Mouse (Mus musculus) layer of hippocampus, postnatal 25 days (tissue): ENCODE data around the gene Stfa1. TPM values are rescaled to one million over a fixed set of nuclear protein-coding genes. Genes with fewer than 3 reads are reported as not detected.
"Not testable (repeated sequence)": the region's sequence is repeated elsewhere in the genome, so short reads cannot be mapped to it uniquely, and the experiment has no call there.

Experiments used
- DNase-seq, 2 experiments: peaks; one replicate each; pipeline ENCODE4 v3.0.0; 2022; ENCODE audit warnings: mixed read lengths in 2 of 2, low spot score in 1 of 2; ENCODE audit errors: extremely low spot score in 1 of 2
- total RNA-seq, 2 experiments: library from RNA; stranded (reverse); gene quantifications; 2 replicates each; pipeline ENCODE4 v1.2.3; 2021

The Stfa1 gene
- not detected for total RNA-seq

DNA sequence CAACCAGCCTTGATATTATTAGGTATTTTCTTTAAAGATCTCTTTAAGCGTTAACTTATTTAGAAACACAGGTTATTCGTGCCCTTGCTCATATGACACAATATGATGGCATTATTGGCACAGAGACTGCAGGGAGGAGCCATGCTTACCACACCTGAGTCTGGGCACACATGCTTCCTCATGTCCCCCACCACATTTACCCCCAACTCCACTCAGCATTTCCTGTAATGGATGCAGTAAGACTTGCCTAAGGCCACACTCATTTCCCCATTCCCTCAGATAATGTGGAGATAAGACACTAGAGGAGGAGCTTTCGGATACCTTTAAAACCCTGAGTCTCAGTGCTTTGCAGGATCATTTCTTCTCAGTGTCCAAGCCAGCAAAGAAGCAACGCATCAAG lies at the start of gene Stfa1:
Stfa1 (plus strand) TSS at position 156 of the 400 bp plus-strand sequence.
- DNase-seq: not testable (repeated sequence)

- not testable (repeated sequence) for DNase-seq
Observed at GRCm38 (mm10) chr16:36260585-36260984, 16.2 kb upstream of the Stfa1 start.

GRCm38 (mm10) chr16:36289140-36289539 lies 12.4 kb downstream of the Stfa1 start:
- DNase-seq: no peak

DNA sequence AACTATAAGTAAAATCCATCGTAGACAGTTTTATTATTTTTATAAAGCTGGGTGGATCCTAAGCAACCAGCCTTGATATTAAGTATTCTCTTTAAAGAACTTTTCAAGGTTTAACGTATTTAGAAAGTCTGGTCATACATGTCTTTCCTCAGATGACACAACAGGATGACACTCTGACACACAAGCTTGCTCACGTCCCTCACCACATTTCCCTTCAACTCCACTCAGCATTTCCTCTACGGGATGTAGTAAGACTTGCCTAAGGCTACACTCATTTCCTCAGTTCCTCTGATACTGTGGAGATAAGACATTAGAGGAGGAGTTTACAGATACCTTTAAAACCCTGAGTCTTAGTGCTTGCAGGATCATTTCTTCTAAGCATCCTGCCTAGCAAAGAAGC lies 30.9 kb downstream of the Stfa1 start:
- no peak for DNase-seq

- not testable (repeated sequence) for DNase-seq
Observed at GRCm38 (mm10) chr16:36316111-36316510, 39.4 kb downstream of the Stfa1 start.

GRCm38 (mm10) chr16:36319286-36319685 lies 42.5 kb downstream of the Stfa1 start:
- DNase-seq: no peak

- DNase-seq: no peak
Observed at GRCm38 (mm10) chr16:36334232-36334631, 57.5 kb downstream of the Stfa1 start, which contains the start of gene BC117090. BC117090 (minus strand) TSS chr16:36334332.

Other genes with a start within 250 kb of the Stfa1 start
- gene Wdr5b, start 235.8 kb upstream of the Stfa1 start, total RNA-seq: 1 to 10 TPM; 5.0 to 5.2 TPM
- gene Fam162a, start 205.4 kb upstream of the Stfa1 start, total RNA-seq: 10 to 100 TPM; 83.0 to 93.8 TPM
- 10 to 100 TPM; 22.6 to 25.0 TPM for gene Ccdc58, start 205.3 kb upstream of the Stfa1 start, total RNA-seq
- not detected for gene Csta1, start 145.7 kb upstream of the Stfa1 start, total RNA-seq
- gene Stfa2l1, start 120.1 kb upstream of the Stfa1 start, total RNA-seq: not detected
- gene Gm5483, start 92.7 kb upstream of the Stfa1 start, total RNA-seq: not detected
- not detected for gene Gm5416, start 66.5 kb upstream of the Stfa1 start, total RNA-seq
- not detected for gene 2010005H15Rik, start 55.5 kb upstream of the Stfa1 start, total RNA-seq
- not detected for gene BC117090, start 57.4 kb downstream of the Stfa1 start, total RNA-seq
- not detected for gene BC100530, start 90.8 kb downstream of the Stfa1 start, total RNA-seq
- gene Stfa2, start 131.5 kb downstream of the Stfa1 start, total RNA-seq: not detected
- not detected for gene Stfa3, start 178.4 kb downstream of the Stfa1 start, total RNA-seq